8 mouse cellular contexts compared by ENCODE assay signal in the genomic region with DNA sequence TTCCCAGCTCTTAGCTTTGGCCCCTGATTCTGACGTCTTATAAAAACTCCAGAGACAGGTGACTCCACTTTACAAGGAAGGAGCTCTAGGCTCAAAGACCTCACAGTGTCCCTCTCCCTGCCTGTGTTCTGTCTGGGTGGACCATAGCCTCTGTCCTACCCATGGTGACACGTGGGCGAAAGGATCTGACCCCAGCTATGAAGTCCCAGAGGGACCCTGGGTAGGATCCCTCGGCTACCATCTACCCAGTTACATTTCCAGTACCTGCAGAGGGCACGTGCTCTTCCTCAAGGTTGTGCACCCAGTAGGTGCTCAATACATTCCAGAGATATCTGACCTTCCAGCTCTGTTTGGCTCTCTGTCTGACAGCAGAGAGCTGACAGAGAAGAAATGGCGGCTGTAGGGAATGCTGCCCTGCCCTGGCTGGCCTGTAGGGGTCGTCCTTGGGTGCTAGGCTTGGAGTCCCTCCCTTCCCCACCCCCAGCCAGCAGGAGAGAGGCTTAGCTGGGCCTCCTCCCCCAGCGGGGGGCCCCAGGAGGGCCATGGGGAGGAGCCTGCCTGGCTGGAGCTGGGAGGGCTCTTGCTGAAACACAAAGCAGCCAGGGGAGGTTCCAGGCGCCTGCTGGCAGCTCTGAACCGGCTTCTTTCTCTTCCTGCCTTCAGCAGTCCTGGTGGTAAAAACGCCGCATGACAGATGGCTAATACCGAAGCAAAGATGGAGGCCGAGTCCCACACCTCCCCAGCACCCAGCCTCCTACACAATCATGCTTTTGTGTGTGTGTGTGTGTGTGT. TPM values are rescaled to one million over a fixed set of nuclear protein-coding genes. Genes with fewer than 3 reads are reported as not detected.
A peak's percentile ranks its signal among the peaks of the same experiment; 100 is the strongest.
DNase-seq lines count a peak whose midpoint lies in the region; ATAC-seq and TF ChIP-seq lines count a peak whose summit lies in the region.

No protein-coding gene starts in this region.

- peak; percentile 87 for DNase-seq in A20 (ENCODE audit: low read depth, low spot score)
- DNase-seq in adrenal gland, postnatal 36 days: peak; percentile 77 to 89
- DNase-seq in liver, adult 2 months (ENCODE audit: extremely low read depth, low read depth, low spot score): peak; percentile 73
- peak; percentile 87 to 93 for DNase-seq in spleen, postnatal 4 days (ENCODE audit: low spot score in 2 of 2)

- 0 out of 2 replicates have a peak overlapping the region, but pooled peaks have one; percentile 25 for H3K4me3 ChIP-seq in heart, embryonic 11.5 days (ENCODE audit: low read depth, low read length)
- 0 out of 2 replicates have a peak overlapping the region, but pooled peaks have one; percentile 10 for H3K4me3 ChIP-seq in kidney, embryonic 15.5 days (replicated peaks)
- 0 out of 2 replicates have a peak overlapping the region, but pooled peaks have one; percentile 2 for H3K4me3 ChIP-seq in liver, adult 2 months (ENCODE audit: insufficient read depth, low read depth, low read length)
- H3K4me3 ChIP-seq in myocyte: no peak overlapping the region

- no peaks in the 10 kb centered on the region for H3K79me2 ChIP-seq in liver, adult 2 months (ENCODE audit: control insufficient read depth, insufficient read depth, low read length)
- H3K79me2 ChIP-seq in myocyte (ENCODE audit: control insufficient read depth, insufficient read depth): no peaks in the 10 kb centered on the region

- peak overlapping the region; percentile 88 for H3K27ac ChIP-seq in heart, embryonic 11.5 days (ENCODE audit: low read depth, low read length)
- peak overlapping the region; percentile 78 for H3K27ac ChIP-seq in kidney, embryonic 15.5 days
- H3K27ac ChIP-seq in liver, adult 2 months (replicated peaks; ENCODE audit: insufficient read depth, low read depth, low read length): peak overlapping the region; percentile 32

- 19% methylated on average over 14 of the region's 14 CpGs for WGBS in heart, embryonic 11.5 days (ENCODE audit: insufficient replicate concordance)
- WGBS in kidney, embryonic 15.5 days: 18% methylated on average over 14 of the region's 14 CpGs
- 21% methylated on average over 14 of the region's 14 CpGs for WGBS in liver, adult 2 months

- peak; percentile 82 for ATAC-seq in erythroblast, adult 5-6 weeks (replicated peaks; ENCODE audit: low FRiP score, poor library complexity, severe bottlenecking)
- ATAC-seq in heart, embryonic 11.5 days (replicated peaks; ENCODE audit: insufficient number of reproducible peaks, low FRiP score, low TSS enrichment): peak; percentile 92
- peak; percentile 93 for ATAC-seq in kidney, embryonic 15.5 days (replicated peaks; ENCODE audit: low FRiP score)

- peak overlapping the region; percentile 58 for H3K4me2 ChIP-seq in heart, embryonic 11.5 days
- H3K4me2 ChIP-seq in kidney, embryonic 15.5 days: peak overlapping the region; percentile 36
- H3K4me2 ChIP-seq in myocyte (ENCODE audit: low read depth): peak overlapping the region; percentile 73

- H3K9me3 ChIP-seq in heart, embryonic 11.5 days (replicated peaks; ENCODE audit: control insufficient read depth, low read length): no peaks in the 10 kb centered on the region
- H3K9me3 ChIP-seq in kidney, embryonic 15.5 days (replicated peaks): no peaks in the 10 kb centered on the region

- no peak for TF ChIP-seq POLR2A in liver, adult 2 months (IDR thresholded peaks at IDR 0.05; ENCODE audit: extremely low read depth, insufficient read depth, low read length)
- no peak for TF ChIP-seq POLR2A in myocyte (IDR thresholded peaks at IDR 0.05; ENCODE audit: insufficient read length, low read depth)

- peaks cover 24% of the 10 kb centered on the region for H3K4me1 ChIP-seq in heart, embryonic 11.5 days (ENCODE audit: control insufficient read depth, insufficient read depth, low read length)
- peaks cover 40% of the 10 kb centered on the region for H3K4me1 ChIP-seq in kidney, embryonic 15.5 days
- peaks cover 19% of the 10 kb centered on the region for H3K4me1 ChIP-seq in liver, adult 2 months (ENCODE audit: control insufficient read depth, insufficient read depth, low read length)

- no peaks in the 10 kb centered on the region for H3K36me3 ChIP-seq in heart, embryonic 11.5 days (ENCODE audit: control insufficient read depth, insufficient read depth, low read length)
- no peaks in the 10 kb centered on the region for H3K36me3 ChIP-seq in kidney, embryonic 15.5 days
- H3K36me3 ChIP-seq in liver, adult 2 months (ENCODE audit: control insufficient read depth, insufficient read depth, low read length): no peaks in the 10 kb centered on the region
- H3K36me3 ChIP-seq in myocyte (ENCODE audit: control insufficient read depth, insufficient read depth): no peaks in the 10 kb centered on the region

- H3K27me3 ChIP-seq in heart, embryonic 11.5 days (ENCODE audit: control insufficient read depth, insufficient read depth, low read length): no peaks in the 10 kb centered on the region; the same call in 1 of the 2 replicates
- H3K27me3 ChIP-seq in kidney, embryonic 15.5 days: no peaks in the 10 kb centered on the region
- H3K27me3 ChIP-seq in liver, adult 2 months (ENCODE audit: control insufficient read depth, insufficient read depth, low read length): no peaks in the 10 kb centered on the region
- H3K27me3 ChIP-seq in myocyte (ENCODE audit: control insufficient read depth, insufficient read depth, insufficient read length): no peaks in the 10 kb centered on the region

- peak; percentile 79 for TF ChIP-seq CTCF in liver, adult 2 months (IDR thresholded peaks at IDR 0.05; ENCODE audit: low read depth, low read length)

- H3K9ac ChIP-seq in heart, embryonic 11.5 days (ENCODE audit: low read depth, low read length): peak overlapping the region; percentile 69
- no peak overlapping the region for H3K9ac ChIP-seq in kidney, embryonic 15.5 days
- 0 out of 2 replicates have a peak overlapping the region, but pooled peaks have one; percentile 7 for H3K9ac ChIP-seq in liver, adult 2 months (ENCODE audit: low read depth, low read length)

- H3ac ChIP-seq in myocyte (ENCODE audit: control insufficient read depth, insufficient read length): no peak overlapping the region

TF ChIP-seq in myocyte, 11 proteins besides CTCF, POLR2A, EP300 and RAD21:
- TF ChIP-seq MYOG (IDR thresholded peaks at IDR 0.05; ENCODE audit: control insufficient read depth in 1 of 3, insufficient read depth in 1 of 3, insufficient read length in 2 of 3, low read depth in 2 of 3) (no peak), USF1 (IDR thresholded peaks at IDR 0.05; ENCODE audit: low read depth) (no peak), TCF3 (IDR thresholded peaks at IDR 0.05; ENCODE audit: insufficient read length, low read depth) (no peak), SRF (IDR thresholded peaks at IDR 0.05; ENCODE audit: control insufficient read depth, insufficient read length, low read depth) (no peak), E2F4 (IDR thresholded peaks at IDR 0.05; ENCODE audit: insufficient read depth) (no peak), CEBPB (IDR thresholded peaks at IDR 0.05; ENCODE audit: insufficient read depth, poor library complexity, severe bottlenecking) (no peak), MYOD1 (IDR thresholded peaks at IDR 0.05; ENCODE audit: control insufficient read depth in 1 of 3, insufficient read length in 2 of 3, low read depth in 2 of 3) (no peak), TCF12 (IDR thresholded peaks at IDR 0.05; ENCODE audit: insufficient read depth, poor library complexity, severe bottlenecking) (no peak), POLR2AphosphoS2 (IDR thresholded peaks at IDR 0.05; ENCODE audit: insufficient read length, low read depth) (no peak), MAX (IDR thresholded peaks at IDR 0.05; ENCODE audit: low read depth) (no peak), REST (IDR thresholded peaks at IDR 0.05; ENCODE audit: insufficient read depth, insufficient read length) (no peak)

RNA-seq across cellular contexts. Expression of gene Adnp, which starts 52.6 kb away (rescaled TPM):
- total RNA-seq in adrenal gland, postnatal 36 days (2021): 10 to 100 TPM; 52.1 to 61.7 TPM
- total RNA-seq in erythroblast, adult 5-6 weeks (2015; ENCODE audit: low replicate concordance): 10.6 and 12.7 TPM in 2 replicates
- total RNA-seq in erythroblast, adult 5-6 weeks (2017; ENCODE audit: low replicate concordance): 0.17 and 5.4 TPM in 2 replicates
- 5.5 and 6.1 TPM in 2 replicates for polyA plus RNA-seq in heart, embryonic 11.5 days (2014; fragmentation: Nextera tagmentation; extraction: Ambion mirVana)
- 1.5 and 4.1 TPM in 2 replicates for polyA plus RNA-seq in kidney, embryonic 15.5 days (2015; fragmentation: Nextera tagmentation; extraction: Ambion mirVana)
- total RNA-seq in liver, adult 2 months (2014; rRNA removed): 1.4 and 6.4 TPM in 2 replicates
- polyA plus RNA-seq in liver, adult 2 months (2012; rRNA removed): 4.6 and 6.8 TPM in 2 replicates
- 8.2 TPM for polyA plus RNA-seq in myocyte (2012; fragmentation: generic; extraction: Trizol)

Comparison
In these comparisons a context has a peak if more than half of its experiments do, and no peak if none do; other contexts are left out.
1. H3K27ac ChIP-seq: peak in every context shown above with its lines; median percentile 88 in heart, embryonic 11.5 days; 78 in kidney, embryonic 15.5 days; 32 in liver, adult 2 months.